In the genomic region with DNA sequence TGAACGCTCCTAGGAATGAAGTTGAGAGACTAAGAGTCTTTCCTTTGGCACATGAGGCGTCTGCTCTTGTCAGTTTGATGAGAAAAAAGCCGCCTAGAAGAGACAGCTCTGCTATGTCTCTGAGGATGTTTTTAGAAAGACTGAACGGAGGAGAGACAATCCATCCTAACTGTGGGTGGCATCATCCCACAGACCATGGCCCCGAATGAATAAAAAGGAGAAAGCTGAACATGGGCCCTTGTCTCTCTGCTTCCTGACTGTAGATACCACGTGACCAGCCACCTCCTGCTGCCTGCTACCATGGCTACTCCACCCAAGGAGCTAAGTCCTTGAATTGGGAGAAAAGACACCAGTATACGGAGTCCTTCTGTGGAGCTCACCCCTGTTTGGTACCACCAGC, we compare ENCODE assay signal across 24 mouse cellular contexts. TPM values are rescaled to one million over a fixed set of nuclear protein-coding genes. Genes with fewer than 3 reads are reported as not detected.
"Had no signal": no experiment of that assay in that cellular context is flagged by ENCODE, and none has a peak within 500 bp of the region (broad histone marks: within the 10 kb centered on the region; RNA-seq: fewer than 3 reads in every experiment).

No protein-coding gene starts in this region.

- H3K27ac ChIP-seq: intestine, embryonic 15.5 days; limb, embryonic 12.5 days; limb, embryonic 15.5 days; liver, embryonic 14.5 days; macrophage; midbrain, embryonic 12.5 days; midbrain, embryonic 15.5 days; neural tube, embryonic 12.5 days; neural tube, embryonic 15.5 days; stomach, postnatal 0 days had no signal

- DNase-seq: kidney, adult 11 months; kidney, adult 8-10 months; kidney, postnatal 14 days; kidney, postnatal 4 days; layer of hippocampus, adult 9-11 months; layer of hippocampus, postnatal 36 days; left cerebral cortex, postnatal 4 days; liver, postnatal 0 days; lung, embryonic 14.5 days; retina, postnatal 1 day; right cerebral cortex, postnatal 14 days; right cerebral cortex, postnatal 4 days; thymus, postnatal 25 days had no signal

- H3K4me3 ChIP-seq: intestine, embryonic 15.5 days; limb, embryonic 12.5 days; limb, embryonic 15.5 days; midbrain, embryonic 12.5 days; midbrain, embryonic 15.5 days; neural tube, embryonic 12.5 days; neural tube, embryonic 15.5 days had no signal

RNA-seq across cellular contexts. Expression of gene Cck, which starts 8.3 kb away (rescaled TPM):
- total RNA-seq: megakaryocyte, adult 5-6 weeks had no signal
